Mouse (Mus musculus): ENCODE results near the gene Lama4.

GRCm38 (mm10) chr10:39045111-39045510, 79.8 kb downstream of the Lama4 start:
- no peak for TF ChIP-seq CTCF (IDR thresholded peaks at IDR 0.05; ENCODE audit: low read depth, low read length)
- TF ChIP-seq POLR2A (IDR thresholded peaks at IDR 0.05; ENCODE audit: borderline replicate concordance, low read depth, low read length) = no peak
